ENCODE assay signal across 8 mouse cellular contexts in the genomic region with DNA sequence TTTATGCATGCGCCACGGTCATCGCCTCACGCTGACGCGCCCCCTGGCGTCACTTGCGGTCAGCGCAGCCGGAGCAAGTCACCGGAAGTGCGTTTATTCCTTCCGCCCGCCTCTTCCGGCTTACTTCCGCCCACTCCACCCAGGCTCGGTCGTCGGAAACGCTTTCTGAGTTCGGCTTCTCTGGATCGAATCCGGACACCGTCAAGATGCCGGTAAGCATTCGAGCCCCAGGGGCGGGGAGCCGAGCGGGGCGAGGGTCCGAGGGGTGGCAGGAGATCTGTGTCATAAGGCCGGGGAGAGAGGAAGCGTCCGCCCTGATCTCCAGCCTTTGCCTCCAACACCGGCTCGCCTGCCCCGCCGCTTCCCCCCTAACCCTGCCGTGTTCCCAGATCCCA. TPM values are rescaled to one million over a fixed set of nuclear protein-coding genes. Genes with fewer than 3 reads are reported as not detected.
DNase-seq lines count a peak whose midpoint lies in the region; ATAC-seq lines count a peak whose summit lies in the region.

Arpc3 (plus strand) TSS at position 93 of the 395 bp plus-strand sequence.

- H3K4me3 ChIP-seq in lung, embryonic 16.5 days (ENCODE audit: low read length), result peak within 1 kb of the TSS; percentile 97

- under 1% methylated on average over 39 of the region's 39 CpGs for WGBS in lung, embryonic 16.5 days

- no peaks in the 10 kb centered on the region for H3K27me3 ChIP-seq in lung, embryonic 16.5 days (ENCODE audit: control insufficient read depth, insufficient read depth, low read depth, low read length)

- peak within 1 kb of the TSS; percentile 55; the same call in 1 of the 2 replicates for H3K27ac ChIP-seq in lung, embryonic 16.5 days (ENCODE audit: low read length)

- peak within 1 kb of the TSS; percentile 90 for H3K4me2 ChIP-seq in lung, embryonic 16.5 days (ENCODE audit: low read depth, low read length)

- peak within 1 kb of the TSS; percentile 92 for H3K9ac ChIP-seq in lung, embryonic 16.5 days (ENCODE audit: low read length)

- ATAC-seq in hematopoietic stem cell, adult 5-6 weeks (replicated peaks in 1 of 2; ENCODE audit: insufficient read depth in 1 of 2, low FRiP score in 2 of 2, low TSS enrichment in 1 of 2, low read depth in 1 of 2, poor library complexity in 2 of 2, severe bottlenecking in 2 of 2), result peak; percentile 83 to 88
- ATAC-seq in lung, embryonic 16.5 days (ENCODE audit: low read depth), result peak; percentile 92

- DNase-seq in MEL-GATA-1-ER (ENCODE audit: extremely low read depth, low read depth), result peak; percentile 70
- peak; percentile 92 for DNase-seq in cerebellum, adult 8-10 months
- peak; percentile 92 for DNase-seq in forelimb bud, embryonic 11.5 days (ENCODE audit: low read depth, low spot score)
- peak; percentile 69 for DNase-seq in layer of hippocampus, adult 9-10 months (ENCODE audit: low spot score)
- peak; percentile 74 for DNase-seq in ovary, postnatal 10 days (ENCODE audit: low spot score)
- peak; percentile 81 to 93 for DNase-seq in thymus, postnatal 10 days (ENCODE audit: low spot score in 2 of 2)

- 0 out of 2 replicates have a peak, but pooled peaks cover 2% of the 10 kb centered on the region for H3K36me3 ChIP-seq in lung, embryonic 16.5 days (ENCODE audit: control insufficient read depth, insufficient read depth, low read length)

- no peaks in the 10 kb centered on the region for H3K9me3 ChIP-seq in lung, embryonic 16.5 days (ENCODE audit: control insufficient read depth, low read length)

- peaks cover 9% of the 10 kb centered on the region; the same call in 1 of the 2 replicates for H3K4me1 ChIP-seq in lung, embryonic 16.5 days (replicated peaks; ENCODE audit: control insufficient read depth, insufficient read depth, low read length)

RNA-seq across cellular contexts. Expression of gene Arpc3, which starts in this region (rescaled TPM):
- total RNA-seq in hematopoietic stem cell, adult 5-6 weeks (2017), result 691 and 855 TPM in 2 replicates
- polyA plus RNA-seq in lung, embryonic 16.5 days (2015; fragmentation: Nextera tagmentation; extraction: Ambion mirVana), result 158 and 162 TPM in 2 replicates

Comparison
In these comparisons a context has a peak if more than half of its experiments do, and no peak if none do; other contexts are left out.
1. Peak in every context shown above with its lines: DNase-seq, ATAC-seq, H3K4me3 ChIP-seq and H3K27ac ChIP-seq.